Mouse (Mus musculus) kidney, postnatal 0 days (tissue): ENCODE data around the gene Scel. TPM values are rescaled to one million over a fixed set of nuclear protein-coding genes. Genes with fewer than 3 reads are reported as not detected.

Experiments
- ATAC-seq: fragments of 200-750 bp; cut with Nextera tagmentation; replicated peaks from 2 replicates; pipeline ENCODE4 v1.8.0; 2017; ENCODE audit warnings: low read depth, moderate number of reproducible peaks, moderate TSS enrichment, moderate library complexity; ENCODE audit not compliant: low FRiP score
- DNase-seq: peaks from one replicate; pipeline ENCODE4 v3.0.0-alpha.2; 2016; ENCODE audit warnings: low spot score
- H3K27ac ChIP-seq: fragments of 300-500 bp; sonication (generic); 2 replicates; pipeline ENCODE4 v1.5.1; 2014; ENCODE audit warnings: mild to moderate bottlenecking
- H3K27me3 ChIP-seq: fragments of 300-500 bp; sonication (generic); 2 replicates; pipeline ENCODE4 v1.6.1; 2014; ENCODE audit warnings: low read length, mixed read lengths; ENCODE audit not compliant: insufficient read depth
- H3K36me3 ChIP-seq: fragments of 300-500 bp; sonication (generic); 2 replicates; pipeline ENCODE4 v1.6.1; 2014; ENCODE audit warnings: low read length, mixed read lengths; ENCODE audit not compliant: insufficient read depth
- H3K4me1 ChIP-seq: fragments of 300-500 bp; sonication (generic); replicated peaks from 2 replicates; pipeline ENCODE4 v1.6.1; 2014; ENCODE audit warnings: antibody characterized with exemption, low read length, mixed read lengths; ENCODE audit not compliant: insufficient read depth
- H3K4me2 ChIP-seq: fragments of 300-500 bp; sonication (generic); 2 replicates; pipeline ENCODE4 v1.6.1; 2014; ENCODE audit warnings: mild to moderate bottlenecking, low read length, moderate library complexity, mixed read lengths
- H3K4me3 ChIP-seq: fragments of 300-500 bp; sonication (generic); replicated peaks from 2 replicates; pipeline ENCODE4 v1.5.1; 2014; ENCODE audit warnings: low read depth, low read length
- H3K9ac ChIP-seq: fragments of 300-500 bp; sonication (generic); 2 replicates; pipeline ENCODE4 v1.6.1; 2014; ENCODE audit warnings: low read depth, low read length
- H3K9me3 ChIP-seq: fragments of 300-500 bp; sonication (generic); replicated peaks from 2 replicates; pipeline ENCODE4 v1.6.1; 2016; ENCODE audit warnings: low read length, inconsistent platforms, mixed read lengths
- CTCF ChIP-seq: IDR thresholded peaks from 2 replicates; pipeline ENCODE4 v1.5.1; 2016; ENCODE audit warnings: antibody characterized with exemption, low read depth, mild to moderate bottlenecking, moderate library complexity
- WGBS: fragments of 180-500 bp; shearing (Covaris S2); extraction: QIAGEN DNeasy Blood & Tissue Kit; methylation state at CpG from one replicate; pipeline ENCODE4 v1.1.7; 2014; 5-methylcytosine and 5-hydroxymethylcytosine counted together
- polyA plus RNA-seq: library from polyadenylated mRNA; unstranded; fragments of >200 nt; fragmentation: Nextera tagmentation; extraction: Ambion mirVana; gene quantifications from 2 replicates; pipeline ENCODE4 v1.2.1, GENCODE M21; 2015

The Scel gene
- polyA plus RNA-seq, 1 experiment from 2014 or later, result 4.1 TPM

GRCm38 (mm10) chr14:103649896-103650334 lies 136.8 kb downstream of the Scel start, which contains the start of gene Slain1:
Slain1 (plus strand) TSS chr14:103650228.
- no peaks in the 10 kb centered on the region for H3K4me1 ChIP-seq
- H3K27ac ChIP-seq, result peak within 1 kb of the TSS; percentile 87
- H3K9me3 ChIP-seq, result no peaks in the 10 kb centered on the region
- DNase-seq, result peak; percentile 80
- peak within 1 kb of the TSS; percentile 95 for H3K4me2 ChIP-seq
- WGBS, result 2% methylated on average over 29 of the region's 32 CpGs
- peak; percentile 97 for ATAC-seq
- H3K36me3 ChIP-seq, result no peaks in the 10 kb centered on the region
- TF ChIP-seq CTCF, result no peak
- peak within 1 kb of the TSS; percentile 60 for H3K4me3 ChIP-seq
- H3K27me3 ChIP-seq, result no peaks in the 10 kb centered on the region
- peak within 1 kb of the TSS; percentile 69 for H3K9ac ChIP-seq

GRCm38 (mm10) chr14:103650413-103651101 lies 137.4 kb downstream of the Scel start:
- Histone ChIP-seq H3K9me3 (no peaks in the 10 kb centered on the region), H3K9ac (peak overlapping the region; percentile 69), H3K36me3 (no peaks in the 10 kb centered on the region), H3K4me3 (peak overlapping the region; percentile 60), H3K27me3 (no peaks in the 10 kb centered on the region), H3K4me1 (no peaks in the 10 kb centered on the region), H3K27ac (peak overlapping the region; percentile 87), H3K4me2 (peak overlapping the region; percentile 95)
- under 1% methylated on average over 57 of the region's 67 CpGs for WGBS
- no peak for TF ChIP-seq CTCF
- peak; percentile 73 for ATAC-seq
- peak; percentile 47 for DNase-seq

- Histone ChIP-seq H3K9ac (peak overlapping the region; percentile 69), H3K36me3 (no peaks in the 10 kb centered on the region), H3K27me3 (no peaks in the 10 kb centered on the region), H3K4me3 (peak overlapping the region; percentile 60), H3K4me2 (peak overlapping the region; percentile 95), H3K9me3 (no peaks in the 10 kb centered on the region), H3K27ac (peak overlapping the region; percentile 87), H3K4me1 (no peaks in the 10 kb centered on the region)
- TF ChIP-seq CTCF, result no peak
- DNase-seq (no peak), ATAC-seq (no peak)
- WGBS, result 5% methylated on average over 11 of the region's 11 CpGs
Observed at GRCm38 (mm10) chr14:103651106-103651505, 138.0 kb downstream of the Scel start.

- WGBS, result 65% methylated on average over 2 of the region's 2 CpGs
- H3K4me3 ChIP-seq, result peak overlapping the region; percentile 60; the same call in 1 of the 2 replicates
- TF ChIP-seq CTCF, result no peak
- no peaks in the 10 kb centered on the region for H3K27me3 ChIP-seq
- no peak overlapping the region for H3K27ac ChIP-seq
- H3K9ac ChIP-seq, result no peak overlapping the region
- ATAC-seq (no peak), DNase-seq (no peak)
- no peaks in the 10 kb centered on the region for H3K36me3 ChIP-seq
- no peaks in the 10 kb centered on the region for H3K4me1 ChIP-seq
- no peaks in the 10 kb centered on the region for H3K9me3 ChIP-seq
- H3K4me2 ChIP-seq, result peak overlapping the region; percentile 95
Observed at GRCm38 (mm10) chr14:103651562-103651961, 138.4 kb downstream of the Scel start.

GRCm38 (mm10) chr14:103652524-103652923 lies 139.4 kb downstream of the Scel start:
- TF ChIP-seq CTCF, result no peak
- H3K4me3 ChIP-seq, result no peak overlapping the region
- no peaks in the 10 kb centered on the region for H3K36me3 ChIP-seq
- no peak overlapping the region for H3K27ac ChIP-seq
- WGBS, result 89% methylated on average over 5 of the region's 5 CpGs
- no peak for DNase-seq
- H3K4me2 ChIP-seq, result no peak overlapping the region
- H3K27me3 ChIP-seq, result no peaks in the 10 kb centered on the region
- no peaks in the 10 kb centered on the region for H3K4me1 ChIP-seq
- no peak for ATAC-seq
- no peak overlapping the region for H3K9ac ChIP-seq
- no peaks in the 10 kb centered on the region for H3K9me3 ChIP-seq

GRCm38 (mm10) chr14:103653800-103654199 lies 140.7 kb downstream of the Scel start:
- Histone ChIP-seq H3K27me3 (no peaks in the 10 kb centered on the region), H3K4me3 (no peak overlapping the region), H3K27ac (no peak overlapping the region), H3K9ac (no peak overlapping the region), H3K9me3 (no peaks in the 10 kb centered on the region), H3K4me1 (no peaks in the 10 kb centered on the region), H3K4me2 (peak overlapping the region; percentile 1; the same call in 1 of the 2 replicates), H3K36me3 (no peaks in the 10 kb centered on the region)
- no peak for TF ChIP-seq CTCF
- WGBS, result 48% methylated on average over 5 of the region's 5 CpGs
- ATAC-seq (no peak), DNase-seq (no peak)

GRCm38 (mm10) chr14:103655448-103655847 lies 142.3 kb downstream of the Scel start:
- DNase-seq (no peak), ATAC-seq (no peak)
- WGBS, result 76% methylated on average over 5 of the region's 5 CpGs
- H3K4me1 ChIP-seq, result no peaks in the 10 kb centered on the region
- H3K9me3 ChIP-seq, result no peaks in the 10 kb centered on the region
- H3K4me3 ChIP-seq, result no peak overlapping the region
- no peak overlapping the region for H3K9ac ChIP-seq
- H3K4me2 ChIP-seq, result no peak overlapping the region
- no peaks in the 10 kb centered on the region for H3K27me3 ChIP-seq
- H3K27ac ChIP-seq, result no peak overlapping the region
- no peak for TF ChIP-seq CTCF
- H3K36me3 ChIP-seq, result no peaks in the 10 kb centered on the region
